Mouse (Mus musculus): ENCODE results near the gene Rbp3. TPM values are rescaled to one million over a fixed set of nuclear protein-coding genes. Genes with fewer than 3 reads are reported as not detected.

Gene Rbp3
- total and polyA plus RNA-seq, 3 experiments = not detected

- TF ChIP-seq HCFC1 (IDR thresholded peaks at IDR 0.05; ENCODE audit: low read depth, low read length) (no peak), ETS1 (IDR thresholded peaks at IDR 0.05; ENCODE audit: low read depth, low read length) (no peak), UBTF (IDR thresholded peaks at IDR 0.05; ENCODE audit: borderline replicate concordance, insufficient read depth, low read depth, low read length) (no peak)
- H3K9ac ChIP-seq (ENCODE audit: control insufficient read depth, low read depth, low read length, poor library complexity, severe bottlenecking) = no peak overlapping the region
- H3K4me3 ChIP-seq (ENCODE audit: control insufficient read depth in 1 of 2, insufficient read depth in 1 of 2, low read depth in 2 of 2, low read length in 2 of 2) = no peak overlapping the region
- no peaks in the 10 kb centered on the region for H3K9me3 ChIP-seq (replicated peaks; ENCODE audit: insufficient read depth, low read length)
- no peaks in the 10 kb centered on the region for H3K36me3 ChIP-seq (ENCODE audit: control insufficient read depth in 1 of 2, insufficient read depth in 2 of 2, low read length in 2 of 2)
- no peak overlapping the region for H3K27ac ChIP-seq (ENCODE audit: control insufficient read depth, low read depth, low read length)
- H3K4me1 ChIP-seq (ENCODE audit: control insufficient read depth in 1 of 2, insufficient read depth in 2 of 2, low read length in 2 of 2) = no peaks in the 10 kb centered on the region
- no peaks in the 10 kb centered on the region for H3K27me3 ChIP-seq (ENCODE audit: control insufficient read depth in 1 of 2, insufficient read depth in 2 of 2, low read length in 2 of 2)
- no peaks in the 10 kb centered on the region for H3K79me2 ChIP-seq (ENCODE audit: control insufficient read depth, insufficient read depth, low read length, poor library complexity)
- no peak for DNase-seq (ENCODE audit: low read depth, low spot score)
Observed at GRCm38 (mm10) chr14:33956055-33956454, 2.3 kb downstream of the Rbp3 start.

GRCm38 (mm10) chr14:33958186-33958585 lies 4.4 kb downstream of the Rbp3 start:
- no peaks in the 10 kb centered on the region for H3K9me3 ChIP-seq (replicated peaks; ENCODE audit: insufficient read depth, low read length)
- H3K27ac ChIP-seq (ENCODE audit: control insufficient read depth, low read depth, low read length) = no peak overlapping the region
- no peak for DNase-seq (ENCODE audit: low read depth, low spot score)
- no peaks in the 10 kb centered on the region for H3K36me3 ChIP-seq (ENCODE audit: control insufficient read depth in 1 of 2, insufficient read depth in 2 of 2, low read length in 2 of 2)
- TF ChIP-seq POLR2A (IDR thresholded peaks at IDR 0.05; ENCODE audit: control insufficient read depth in 1 of 2, insufficient read depth in 1 of 2, low read depth in 1 of 2, low read length in 2 of 2, poor library complexity in 1 of 2) = no peak
- TF ChIP-seq BHLHE40 (IDR thresholded peaks at IDR 0.05; ENCODE audit: borderline replicate concordance, low read depth, low read length) = no peak
- no peak for TF ChIP-seq E2F4 (IDR thresholded peaks at IDR 0.05; ENCODE audit: borderline replicate concordance, low read depth, low read length)
- TF ChIP-seq ETS1 (IDR thresholded peaks at IDR 0.05; ENCODE audit: low read depth, low read length) = no peak
- no peak for TF ChIP-seq MAX (IDR thresholded peaks at IDR 0.05; ENCODE audit: low read length)
- TF ChIP-seq SMC3 (IDR thresholded peaks at IDR 0.05; ENCODE audit: low read depth, low read length) = no peak
- no peak for TF ChIP-seq POLR2AphosphoS5 (IDR thresholded peaks at IDR 0.05; ENCODE audit: borderline replicate concordance, low read depth, low read length)
- TF ChIP-seq TBP (IDR thresholded peaks at IDR 0.05; ENCODE audit: low read depth, low read length) = no peak
- no peak for TF ChIP-seq MAFK (IDR thresholded peaks at IDR 0.05; ENCODE audit: borderline replicate concordance, low read depth, low read length)
- no peak for TF ChIP-seq MXI1 (IDR thresholded peaks at IDR 0.05; ENCODE audit: low read depth, low read length)
- TF ChIP-seq EP300 (IDR thresholded peaks at IDR 0.05; ENCODE audit: low read depth in 1 of 2, low read length in 2 of 2) = no peak
- no peak for TF ChIP-seq NRF1 (IDR thresholded peaks at IDR 0.05; ENCODE audit: insufficient read depth, low read depth, low read length, poor library complexity, severe bottlenecking)
- TF ChIP-seq ZKSCAN1 (IDR thresholded peaks at IDR 0.05; ENCODE audit: low read depth, low read length) = no peak
- TF ChIP-seq NELFE (IDR thresholded peaks at IDR 0.05; ENCODE audit: low read depth, low read length) = no peak
- no peak for TF ChIP-seq TAL1 (IDR thresholded peaks at IDR 0.05; ENCODE audit: low read length)
- no peaks in the 10 kb centered on the region for H3K79me2 ChIP-seq (ENCODE audit: control insufficient read depth, insufficient read depth, low read length, poor library complexity)
- H3K27me3 ChIP-seq (ENCODE audit: control insufficient read depth in 1 of 2, insufficient read depth in 2 of 2, low read length in 2 of 2) = no peaks in the 10 kb centered on the region
- H3K4me1 ChIP-seq (ENCODE audit: control insufficient read depth in 1 of 2, insufficient read depth in 2 of 2, low read length in 2 of 2) = no peaks in the 10 kb centered on the region
- H3K9ac ChIP-seq (ENCODE audit: control insufficient read depth, low read depth, low read length, poor library complexity, severe bottlenecking) = no peak overlapping the region
- no peak overlapping the region for H3K4me3 ChIP-seq (ENCODE audit: control insufficient read depth in 1 of 2, insufficient read depth in 1 of 2, low read depth in 2 of 2, low read length in 2 of 2)
